Mouse (Mus musculus) ES-Bruce4 (cell line): ENCODE results near the gene Uaca. TPM values are rescaled to one million over a fixed set of nuclear protein-coding genes. Genes with fewer than 3 reads are reported as not detected.
A peak's percentile ranks its signal among the peaks of the same experiment; 100 is the strongest.
"Not testable (repeated sequence)": the region's sequence is repeated elsewhere in the genome, so short reads cannot be mapped to it uniquely, and the experiment has no call there.

ENCODE experiments used
- H3K27ac ChIP-seq: 2 replicates; pipeline ENCODE4 v1.5.1; 2012; ENCODE audit warnings: low read length, inconsistent platforms; ENCODE audit not compliant: insufficient read depth
- H3K27me3 ChIP-seq: 2 replicates; pipeline ENCODE4 v1.6.1; 2012; ENCODE audit warnings: mild to moderate bottlenecking, low read length, inconsistent platforms; ENCODE audit not compliant: control insufficient read depth, poor library complexity, insufficient read depth, severe bottlenecking
- H3K36me3 ChIP-seq: 2 replicates; pipeline ENCODE4 v1.6.1; 2012; ENCODE audit warnings: inconsistent platforms, mild to moderate bottlenecking, low read length, moderate library complexity; ENCODE audit not compliant: control insufficient read depth, poor library complexity, insufficient read depth, severe bottlenecking
- H3K4me1 ChIP-seq: one replicate; pipeline ENCODE4 v1.8.1; 2011; ENCODE audit warnings: low read length; ENCODE audit not compliant: control insufficient read depth, insufficient read depth
- H3K4me3 ChIP-seq: 2 replicates; pipeline ENCODE4 v1.5.1; 2011; ENCODE audit warnings: low read depth, mild to moderate bottlenecking, low read length
- H3K9ac ChIP-seq: 2 replicates; pipeline ENCODE4 v1.6.1; 2012; ENCODE audit warnings: low read depth, mild to moderate bottlenecking, inconsistent platforms; ENCODE audit not compliant: poor library complexity, severe bottlenecking
- H3K9me3 ChIP-seq: replicated peaks from 2 replicates; pipeline ENCODE4 v1.6.1; 2012; ENCODE audit warnings: mild to moderate bottlenecking, low read length, inconsistent platforms; ENCODE audit not compliant: control insufficient read depth, poor library complexity, insufficient read depth, severe bottlenecking
- CTCF ChIP-seq: IDR thresholded peaks from one replicate; pipeline ENCODE4 v1.8.1; 2011; ENCODE audit warnings: low read depth, low read length
- EP300 ChIP-seq: IDR thresholded peaks from 2 replicates; pipeline ENCODE4 v1.6.1; 2011; ENCODE audit warnings: low read depth, low read length; ENCODE audit not compliant: insufficient read depth
- POLR2A ChIP-seq: IDR thresholded peaks from one replicate; pipeline ENCODE4 v1.8.1; 2011; ENCODE audit warnings: low read length; ENCODE audit not compliant: insufficient read depth
- polyA plus RNA-seq: library from polyadenylated mRNA; stranded (reverse); fragments of >200 nt; gene quantifications from 2 replicates; pipeline ENCODE4 v1.2.4, GENCODE M21; 2011; ENCODE audit warnings: low read depth; ENCODE audit not compliant: missing spikeins, insufficient read depth, insufficient read length

Gene Uaca
- polyA plus RNA-seq, 1 experiment = 29.7 TPM

DNA sequence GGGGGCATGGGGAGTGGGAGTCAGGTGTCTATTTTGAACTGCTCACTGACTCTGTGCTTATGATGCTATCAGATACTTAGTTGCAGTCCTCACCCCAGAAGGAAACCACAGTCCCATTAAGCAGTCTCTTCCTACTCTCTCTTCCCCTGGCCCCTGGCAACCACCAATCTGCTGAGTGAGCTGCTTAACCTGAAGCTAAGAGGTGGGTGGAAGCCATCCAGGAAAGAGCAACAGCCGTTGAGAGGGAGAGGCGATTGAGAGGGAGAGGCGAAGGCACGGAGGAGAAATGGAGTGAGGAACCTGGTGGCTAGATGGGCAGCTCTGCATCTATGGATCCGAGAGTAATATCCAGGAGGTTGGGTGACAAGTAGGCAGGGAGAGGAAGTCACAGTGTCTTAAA lies 13.7 kb downstream of the Uaca start:
- no peak overlapping the region for H3K27ac ChIP-seq
- H3K4me1 ChIP-seq = no peaks in the 10 kb centered on the region
- no peak overlapping the region for H3K9ac ChIP-seq
- no peaks in the 10 kb centered on the region; the same call in 1 of the 2 replicates for H3K9me3 ChIP-seq
- H3K4me3 ChIP-seq = no peak overlapping the region
- H3K36me3 ChIP-seq = no peaks in the 10 kb centered on the region
- no peak for TF ChIP-seq POLR2A
- TF ChIP-seq EP300 = no peak
- TF ChIP-seq CTCF = no peak
- H3K27me3 ChIP-seq = no peaks in the 10 kb centered on the region

DNA sequence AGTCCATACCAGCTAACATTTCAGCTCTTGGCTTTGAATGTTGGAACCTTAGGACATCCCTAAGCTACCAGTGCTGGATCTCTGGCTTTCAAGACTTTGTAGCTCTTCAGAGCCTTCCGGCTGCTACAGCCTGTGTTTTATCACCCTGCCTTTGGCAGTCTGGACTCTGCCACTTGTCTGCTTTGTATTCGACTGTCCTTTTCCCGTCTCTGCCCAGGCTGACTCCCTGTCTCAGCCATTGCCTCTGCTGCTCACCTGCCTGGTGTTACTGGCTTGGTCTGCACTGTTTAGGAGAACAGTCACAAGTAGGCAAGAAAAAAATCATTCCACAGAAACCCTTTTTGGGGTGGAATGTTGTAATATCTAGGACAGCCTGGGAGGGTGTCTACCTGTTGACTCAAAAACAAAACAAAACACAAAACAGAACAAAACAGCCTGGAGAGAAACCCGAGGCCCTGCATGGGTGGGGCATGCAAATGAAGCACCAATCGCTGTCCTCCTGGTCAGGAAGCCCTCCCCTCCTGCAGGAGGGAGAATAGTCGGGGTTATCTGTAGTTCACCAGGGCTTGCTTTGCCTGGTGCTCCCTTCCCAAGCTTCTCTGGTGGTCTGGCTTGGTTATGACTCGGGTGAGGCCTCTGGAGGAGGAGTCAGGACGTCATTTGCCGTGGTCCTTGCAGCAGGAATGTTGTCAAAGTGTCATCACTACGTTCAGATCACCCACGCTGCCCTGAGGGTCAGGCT lies 19.0 kb downstream of the Uaca start:
- H3K27ac ChIP-seq = peak overlapping the region; percentile 47
- H3K9ac ChIP-seq = no peak overlapping the region
- no peaks in the 10 kb centered on the region for H3K4me1 ChIP-seq
- H3K27me3 ChIP-seq = no peaks in the 10 kb centered on the region
- TF ChIP-seq EP300 = no peak
- no peak for TF ChIP-seq POLR2A
- no peak for TF ChIP-seq CTCF
- no peaks in the 10 kb centered on the region for H3K36me3 ChIP-seq
- H3K4me3 ChIP-seq = 0 out of 2 replicates have a peak overlapping the region, but pooled peaks have one; percentile 9
- H3K9me3 ChIP-seq = no peaks in the 10 kb centered on the region; the same call in 1 of the 2 replicates

DNA sequence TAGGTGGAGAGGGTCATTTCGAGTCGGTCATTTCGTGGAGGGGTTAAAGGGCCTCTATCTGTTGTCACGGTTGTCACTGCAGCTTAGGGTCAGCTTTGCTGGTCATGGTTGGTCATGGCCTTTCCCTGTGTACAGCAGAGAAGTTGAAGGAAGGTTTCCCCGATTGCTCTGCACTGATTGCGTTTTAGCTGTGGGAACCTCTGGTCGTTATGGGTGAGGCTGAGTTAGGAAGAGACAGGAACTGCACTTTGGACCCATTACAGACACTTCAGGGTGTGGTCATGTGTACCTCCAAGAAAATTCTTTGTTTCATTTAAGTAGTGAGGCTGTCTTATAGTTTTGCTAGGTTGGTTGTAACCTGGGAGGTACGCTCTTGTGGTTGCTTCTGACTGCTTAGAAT lies 21.2 kb downstream of the Uaca start:
- Histone ChIP-seq H3K4me1 (no peaks in the 10 kb centered on the region), H3K9me3 (no peaks in the 10 kb centered on the region), H3K9ac (no peak overlapping the region), H3K27ac (no peak overlapping the region), H3K27me3 (no peaks in the 10 kb centered on the region), H3K4me3 (no peak overlapping the region), H3K36me3 (no peaks in the 10 kb centered on the region)
- no peak for TF ChIP-seq CTCF
- TF ChIP-seq POLR2A = no peak
- no peak for TF ChIP-seq EP300

DNA sequence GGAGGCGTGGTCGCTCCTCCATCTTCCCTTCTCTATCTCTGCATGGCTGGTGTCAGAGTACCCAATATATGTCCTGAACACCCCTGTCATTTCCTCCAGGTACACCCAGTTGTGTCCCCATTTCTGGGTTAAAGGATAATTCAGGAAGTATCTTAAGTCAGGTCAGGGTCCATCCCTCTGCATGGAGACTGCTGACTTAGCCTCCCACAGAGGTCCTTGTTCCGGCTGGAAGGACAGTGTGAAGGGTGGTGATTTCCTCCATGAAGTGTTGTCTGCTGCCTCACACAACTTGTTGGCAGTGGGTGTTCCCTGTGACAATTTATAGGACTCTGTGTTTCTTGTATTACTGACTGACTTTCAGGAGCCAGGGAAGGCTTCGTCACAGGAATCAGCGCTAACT lies 23.2 kb downstream of the Uaca start:
- H3K27ac ChIP-seq = no peak overlapping the region
- H3K9ac ChIP-seq = no peak overlapping the region
- no peaks in the 10 kb centered on the region for H3K9me3 ChIP-seq
- H3K27me3 ChIP-seq = no peaks in the 10 kb centered on the region
- H3K4me3 ChIP-seq = no peak overlapping the region
- no peaks in the 10 kb centered on the region for H3K36me3 ChIP-seq
- TF ChIP-seq EP300 = no peak
- no peaks in the 10 kb centered on the region for H3K4me1 ChIP-seq

DNA sequence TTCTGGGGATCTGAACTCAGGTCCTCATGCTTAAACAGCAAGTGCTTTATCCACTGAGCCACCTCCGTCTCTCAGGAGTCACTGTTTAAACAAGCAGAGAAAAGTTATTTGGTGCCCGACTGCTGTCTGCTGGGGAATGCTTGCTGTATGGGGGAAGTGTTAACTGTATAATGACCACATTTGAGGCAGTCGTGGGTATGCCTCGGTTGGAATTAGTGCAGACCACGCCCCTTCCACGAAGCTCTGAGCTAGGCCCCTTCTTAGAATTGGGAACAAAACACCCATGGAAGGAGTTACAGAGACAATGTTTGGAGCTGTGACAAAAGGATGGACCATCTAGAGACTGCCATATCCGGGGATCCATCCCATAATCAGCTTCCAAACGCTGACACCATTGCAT lies 24.2 kb downstream of the Uaca start:
- not testable (repeated sequence) for H3K27me3 ChIP-seq, H3K9ac ChIP-seq, H3K36me3 ChIP-seq, H3K9me3 ChIP-seq, H3K4me1 ChIP-seq, H3K27ac ChIP-seq, H3K4me3 ChIP-seq

DNA sequence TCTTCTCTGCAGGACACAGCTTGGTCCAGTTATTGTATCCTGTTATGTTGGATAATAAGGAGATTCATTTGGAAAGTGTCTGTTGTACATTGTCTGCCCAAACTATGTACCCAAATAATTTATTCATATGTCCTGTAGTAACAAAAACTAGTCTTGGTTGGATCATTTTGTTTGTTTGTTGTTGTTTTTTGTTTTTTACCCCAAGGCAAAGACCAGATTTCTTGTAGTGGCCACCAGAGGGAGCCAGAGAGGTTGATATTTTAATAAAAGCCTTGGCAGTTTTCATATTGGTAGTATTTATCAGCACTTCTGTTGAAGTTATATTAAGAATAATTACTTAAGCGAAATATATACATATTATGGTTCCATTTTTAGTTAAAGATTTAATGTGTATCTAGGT lies 25.0 kb downstream of the Uaca start:
- Histone ChIP-seq H3K9ac (no peak overlapping the region), H3K27me3 (no peaks in the 10 kb centered on the region), H3K9me3 (no peaks in the 10 kb centered on the region; the same call in 1 of the 2 replicates)

More for the DNA sequence above, 25.0 kb downstream of the Uaca start:
- H3K27ac ChIP-seq = no peak overlapping the region
- TF ChIP-seq CTCF (no peak), EP300 (no peak), POLR2A (no peak)
- H3K4me1 ChIP-seq = no peaks in the 10 kb centered on the region
- no peaks in the 10 kb centered on the region for H3K36me3 ChIP-seq
- H3K4me3 ChIP-seq = no peak overlapping the region
